Mouse (Mus musculus): ENCODE data around the gene Kng1. TPM values are rescaled to one million over a fixed set of nuclear protein-coding genes. Genes with fewer than 3 reads are reported as not detected.
"Not testable (repeated sequence)": the region's sequence is repeated elsewhere in the genome, so short reads cannot be mapped to it uniquely, and the experiment has no call there.

Kng1 gene
- polyA plus RNA-seq, 1 experiment from 2014 or later, result 0.10 TPM

DNA sequence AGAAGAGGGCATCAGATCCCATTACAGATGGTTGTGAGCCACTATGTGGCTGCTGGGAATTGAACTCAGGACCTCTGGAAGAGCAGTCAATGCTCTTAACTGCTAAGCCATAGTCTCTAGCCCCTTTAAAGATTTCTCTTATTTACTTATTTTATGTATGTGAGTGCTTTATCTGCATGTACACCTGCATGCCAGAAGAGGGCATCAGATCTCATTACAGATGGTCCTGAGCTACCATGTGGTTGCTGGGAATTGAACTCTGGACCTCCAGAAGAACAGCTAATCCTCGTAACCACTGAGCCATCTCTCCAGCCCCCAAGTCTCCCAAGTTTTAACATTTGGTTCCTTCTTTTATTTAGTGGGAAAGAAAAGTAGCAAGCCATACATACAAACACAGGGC, 30.8 kb downstream of the Kng1 start:
- not testable (repeated sequence) for ATAC-seq; H3K4me1 ChIP-seq (ENCODE audit: control insufficient read depth, insufficient read depth, low read depth, low read length); H3K9ac ChIP-seq (ENCODE audit: low read depth, low read length); H3K4me2 ChIP-seq (ENCODE audit: low read length); H3K27me3 ChIP-seq (replicated peaks; ENCODE audit: control insufficient read depth, insufficient read depth, low read length); H3K4me3 ChIP-seq (ENCODE audit: low read length); H3K9me3 ChIP-seq (ENCODE audit: control insufficient read depth, low read length); H3K27ac ChIP-seq (ENCODE audit: low read depth, low read length); H3K36me3 ChIP-seq (ENCODE audit: control insufficient read depth, insufficient read depth, low read length)
- 90% methylated on average over 1 of the region's 1 CpGs for WGBS

DNA sequence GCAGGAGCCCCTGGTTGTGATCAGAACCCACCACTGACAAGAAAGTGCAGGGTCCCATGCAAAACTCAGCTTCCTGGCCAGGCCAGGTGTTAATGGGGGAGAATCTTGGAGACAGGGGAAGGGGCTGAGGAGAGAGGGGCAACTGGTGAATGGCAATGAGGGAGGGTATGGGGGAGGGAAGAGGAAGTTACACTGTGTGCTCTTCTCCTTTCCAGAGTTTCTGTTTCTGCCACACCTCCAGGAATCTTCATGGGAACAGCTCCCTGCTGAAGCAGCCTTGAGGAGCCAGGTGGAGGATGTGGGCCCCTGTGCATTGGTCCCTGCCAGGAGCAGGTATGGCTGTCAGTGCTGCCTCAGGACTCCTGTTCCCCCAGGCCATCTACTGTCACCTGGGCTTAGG, 33.7 kb downstream of the Kng1 start:
- not testable (repeated sequence) for H3K4me1 ChIP-seq (ENCODE audit: control insufficient read depth, insufficient read depth, low read depth, low read length); H3K9me3 ChIP-seq (ENCODE audit: control insufficient read depth, low read length); H3K4me3 ChIP-seq (ENCODE audit: low read length); H3K36me3 ChIP-seq (ENCODE audit: control insufficient read depth, insufficient read depth, low read length); H3K27ac ChIP-seq (ENCODE audit: low read depth, low read length); H3K27me3 ChIP-seq (replicated peaks; ENCODE audit: control insufficient read depth, insufficient read depth, low read length); H3K9ac ChIP-seq (ENCODE audit: low read depth, low read length); H3K4me2 ChIP-seq (ENCODE audit: low read length); ATAC-seq

- H3K4me1 ChIP-seq (ENCODE audit: control insufficient read depth, insufficient read depth, low read depth, low read length), result no peaks in the 10 kb centered on the region
- H3K9ac ChIP-seq (ENCODE audit: low read depth, low read length), result no peak overlapping the region
- H3K4me2 ChIP-seq (ENCODE audit: low read length), result no peak overlapping the region
- H3K9me3 ChIP-seq (ENCODE audit: control insufficient read depth, low read length), result no peaks in the 10 kb centered on the region
- ATAC-seq, result no peak
- H3K36me3 ChIP-seq (ENCODE audit: control insufficient read depth, insufficient read depth, low read length), result no peaks in the 10 kb centered on the region
- no peak overlapping the region for H3K4me3 ChIP-seq (ENCODE audit: low read length)
- no peaks in the 10 kb centered on the region for H3K27me3 ChIP-seq (replicated peaks; ENCODE audit: control insufficient read depth, insufficient read depth, low read length)
- 81% methylated on average over 13 of the region's 13 CpGs for WGBS
- H3K27ac ChIP-seq (ENCODE audit: low read depth, low read length), result no peak overlapping the region
Observed at GRCm38 (mm10) chr16:23093321-23093953, 35.8 kb downstream of the Kng1 start.

DNA sequence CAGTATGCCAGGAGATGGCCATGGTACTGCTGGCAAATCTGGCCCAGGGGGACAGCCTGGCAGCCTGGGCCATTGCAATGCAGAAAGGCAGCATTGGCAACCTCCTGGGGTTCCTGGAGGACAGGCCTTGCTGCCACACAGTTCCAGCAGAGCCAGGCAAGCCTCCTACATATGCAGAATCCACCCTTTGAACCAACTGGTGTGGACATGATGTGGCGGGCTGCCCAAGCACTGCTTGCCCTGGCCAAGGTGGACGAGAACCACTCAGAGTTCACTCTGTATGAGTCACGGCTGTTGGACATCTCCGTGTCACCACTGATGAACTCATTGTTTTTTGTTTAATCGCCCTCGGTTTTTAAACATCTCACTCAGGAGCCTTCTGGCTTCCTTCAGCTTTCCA, 36.5 kb downstream of the Kng1 start:
- no peak overlapping the region for H3K27ac ChIP-seq (ENCODE audit: low read depth, low read length)
- WGBS, result 97% methylated on average over 6 of the region's 6 CpGs
- no peaks in the 10 kb centered on the region for H3K4me1 ChIP-seq (ENCODE audit: control insufficient read depth, insufficient read depth, low read depth, low read length)
- H3K27me3 ChIP-seq (replicated peaks; ENCODE audit: control insufficient read depth, insufficient read depth, low read length), result no peaks in the 10 kb centered on the region
- no peak overlapping the region for H3K4me3 ChIP-seq (ENCODE audit: low read length)
- no peaks in the 10 kb centered on the region for H3K36me3 ChIP-seq (ENCODE audit: control insufficient read depth, insufficient read depth, low read length)
- H3K4me2 ChIP-seq (ENCODE audit: low read length), result no peak overlapping the region
- H3K9me3 ChIP-seq (ENCODE audit: control insufficient read depth, low read length), result no peaks in the 10 kb centered on the region
- no peak for ATAC-seq
- H3K9ac ChIP-seq (ENCODE audit: low read depth, low read length), result no peak overlapping the region

DNA sequence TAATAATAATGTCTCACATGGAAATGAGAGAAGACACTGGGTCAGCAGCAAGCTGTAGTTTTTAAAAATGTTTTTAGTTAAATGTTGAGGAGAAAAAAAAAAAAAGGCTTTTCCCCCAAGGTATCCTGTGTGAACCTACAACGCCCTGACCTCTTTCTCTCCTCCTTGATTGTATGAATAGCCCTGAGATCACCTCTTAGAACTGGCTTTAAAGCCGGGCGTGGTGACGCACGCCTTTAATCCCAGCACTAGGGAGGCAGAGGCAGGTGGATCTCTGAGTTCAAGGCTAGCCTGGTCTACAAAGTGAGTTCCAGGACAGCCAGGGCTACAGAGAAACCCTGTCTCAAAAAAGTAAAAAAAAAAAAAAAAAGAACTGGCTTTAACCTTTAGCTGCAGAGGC, 37.9 kb downstream of the Kng1 start:
- WGBS, result 91% methylated on average over 5 of the region's 5 CpGs

DNA sequence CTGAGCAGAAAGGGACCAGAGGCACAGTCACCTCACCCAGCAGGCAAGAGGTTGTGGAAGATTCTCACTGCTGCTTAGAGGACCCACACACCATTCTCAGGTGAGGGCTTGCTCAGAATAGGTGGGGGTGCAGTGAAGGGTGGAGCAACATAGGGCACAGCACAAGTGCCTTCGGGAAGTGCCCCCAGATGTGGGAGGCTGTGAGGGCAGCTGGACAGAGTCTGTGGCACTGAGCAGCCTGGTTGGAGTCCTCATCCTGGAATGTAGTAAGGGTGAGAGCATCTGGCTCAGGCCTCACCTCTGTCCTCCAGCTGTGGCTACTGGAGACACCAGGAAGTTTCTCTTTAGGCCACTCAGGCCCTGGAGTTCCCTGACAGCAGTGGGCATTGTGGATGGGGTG, 39.2 kb downstream of the Kng1 start:
- H3K36me3 ChIP-seq (ENCODE audit: control insufficient read depth, insufficient read depth, low read length); ATAC-seq; H3K4me2 ChIP-seq (ENCODE audit: low read length); H3K27ac ChIP-seq (ENCODE audit: low read depth, low read length); H3K9ac ChIP-seq (ENCODE audit: low read depth, low read length); H3K27me3 ChIP-seq (replicated peaks; ENCODE audit: control insufficient read depth, insufficient read depth, low read length); H3K9me3 ChIP-seq (ENCODE audit: control insufficient read depth, low read length); H3K4me3 ChIP-seq (ENCODE audit: low read length): not testable (repeated sequence)
- H3K4me1 ChIP-seq (ENCODE audit: control insufficient read depth, insufficient read depth, low read depth, low read length), result peaks cover 11% of the 10 kb centered on the region
- 89% methylated on average over 1 of the region's 1 CpGs for WGBS

More for the DNA sequence above, 37.9 kb downstream of the Kng1 start:
- H3K4me3 ChIP-seq (ENCODE audit: low read length); H3K9me3 ChIP-seq (ENCODE audit: control insufficient read depth, low read length); H3K36me3 ChIP-seq (ENCODE audit: control insufficient read depth, insufficient read depth, low read length); ATAC-seq; H3K27ac ChIP-seq (ENCODE audit: low read depth, low read length); H3K9ac ChIP-seq (ENCODE audit: low read depth, low read length); H3K4me2 ChIP-seq (ENCODE audit: low read length); H3K27me3 ChIP-seq (replicated peaks; ENCODE audit: control insufficient read depth, insufficient read depth, low read length): not testable (repeated sequence)
- H3K4me1 ChIP-seq (ENCODE audit: control insufficient read depth, insufficient read depth, low read depth, low read length), result peaks cover 11% of the 10 kb centered on the region

GRCm38 (mm10) chr16:23097290-23098104, 39.8 kb downstream of the Kng1 start:
- peaks cover 11% of the 10 kb centered on the region for H3K4me1 ChIP-seq (ENCODE audit: control insufficient read depth, insufficient read depth, low read depth, low read length)
- H3K36me3 ChIP-seq (ENCODE audit: control insufficient read depth, insufficient read depth, low read length); H3K9ac ChIP-seq (ENCODE audit: low read depth, low read length); H3K9me3 ChIP-seq (ENCODE audit: control insufficient read depth, low read length); ATAC-seq; H3K4me3 ChIP-seq (ENCODE audit: low read length); H3K27ac ChIP-seq (ENCODE audit: low read depth, low read length); H3K27me3 ChIP-seq (replicated peaks; ENCODE audit: control insufficient read depth, insufficient read depth, low read length); H3K4me2 ChIP-seq (ENCODE audit: low read length): not testable (repeated sequence)
- WGBS, result 79% methylated on average over 8 of the region's 8 CpGs

- not testable (repeated sequence) for H3K4me3 ChIP-seq (ENCODE audit: low read length); ATAC-seq; H3K27ac ChIP-seq (ENCODE audit: low read depth, low read length); H3K27me3 ChIP-seq (replicated peaks; ENCODE audit: control insufficient read depth, insufficient read depth, low read length); H3K4me2 ChIP-seq (ENCODE audit: low read length); H3K36me3 ChIP-seq (ENCODE audit: control insufficient read depth, insufficient read depth, low read length); H3K9ac ChIP-seq (ENCODE audit: low read depth, low read length); H3K9me3 ChIP-seq (ENCODE audit: control insufficient read depth, low read length)
- 97% methylated on average over 1 of the region's 1 CpGs for WGBS
- peaks cover 11% of the 10 kb centered on the region for H3K4me1 ChIP-seq (ENCODE audit: control insufficient read depth, insufficient read depth, low read depth, low read length)
Observed at GRCm38 (mm10) chr16:23098105-23098452, 40.4 kb downstream of the Kng1 start.

DNA sequence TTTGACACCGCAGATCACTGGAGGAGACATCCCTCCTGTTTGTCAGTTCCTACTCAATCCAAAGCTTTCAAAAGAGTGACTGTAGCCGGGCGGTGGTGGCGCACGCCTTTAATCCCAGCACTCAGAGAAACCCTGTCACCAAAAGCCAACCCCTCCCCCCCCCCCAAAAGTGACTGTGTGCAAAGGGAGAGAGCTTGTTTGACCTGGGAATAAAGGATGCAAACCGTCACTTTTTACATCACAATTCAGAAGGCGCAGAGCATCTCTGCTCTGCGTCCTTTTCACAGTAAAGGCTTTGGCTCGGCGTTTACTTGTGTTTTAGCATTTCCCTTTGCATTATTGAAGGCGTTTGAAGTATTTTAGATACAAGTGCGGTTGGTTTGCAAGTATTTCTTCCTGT, 42.0 kb downstream of the Kng1 start:
- 8% methylated on average over 12 of the region's 12 CpGs for WGBS

More for the DNA sequence above, 42.0 kb downstream of the Kng1 start:
- Histone ChIP-seq H3K27ac (ENCODE audit: low read depth, low read length) (no peak overlapping the region), H3K27me3 (replicated peaks; ENCODE audit: control insufficient read depth, insufficient read depth, low read length) (peaks cover 4% of the 10 kb centered on the region), H3K36me3 (ENCODE audit: control insufficient read depth, insufficient read depth, low read length) (no peaks in the 10 kb centered on the region), H3K9me3 (ENCODE audit: control insufficient read depth, low read length) (no peaks in the 10 kb centered on the region), H3K4me1 (ENCODE audit: control insufficient read depth, insufficient read depth, low read depth, low read length) (peaks cover 11% of the 10 kb centered on the region), H3K4me3 (ENCODE audit: low read length) (peak overlapping the region; percentile 37), H3K9ac (ENCODE audit: low read depth, low read length) (peak overlapping the region; percentile 52; the same call in 1 of the 2 replicates), H3K4me2 (ENCODE audit: low read length) (peak overlapping the region; percentile 61)
- ATAC-seq, result no peak
